In genomic region chr4:62425891-62426290, GRCm38 (mm10) we compare ENCODE assay signal across 36 mouse cellular contexts. TPM values are rescaled to one million over a fixed set of nuclear protein-coding genes. Genes with fewer than 3 reads are reported as not detected.
"Had no signal": no experiment of that assay in that cellular context is flagged by ENCODE, and none has a peak within 500 bp of the region (broad histone marks: within the 10 kb centered on the region; RNA-seq: fewer than 3 reads in every experiment).

No protein-coding gene starts in this region.

- H3K4me1 ChIP-seq: embryonic facial prominence, embryonic 10.5 days; embryonic facial prominence, embryonic 12.5 days; embryonic facial prominence, embryonic 13.5 days; embryonic facial prominence, embryonic 15.5 days; forebrain, embryonic 10.5 days; forebrain, embryonic 12.5 days; forebrain, embryonic 13.5 days; forebrain, embryonic 15.5 days had no signal

- H3K27ac ChIP-seq: embryonic facial prominence, embryonic 10.5 days; embryonic facial prominence, embryonic 12.5 days; embryonic facial prominence, embryonic 13.5 days; embryonic facial prominence, embryonic 15.5 days; forebrain, embryonic 10.5 days; forebrain, embryonic 12.5 days; forebrain, embryonic 13.5 days; forebrain, embryonic 15.5 days; heart, adult 2 months; heart, embryonic 10.5 days had no signal

- H3K27me3 ChIP-seq: embryonic facial prominence, embryonic 12.5 days; embryonic facial prominence, embryonic 13.5 days; embryonic facial prominence, embryonic 15.5 days; forebrain, embryonic 12.5 days; forebrain, embryonic 13.5 days; forebrain, embryonic 15.5 days had no signal

- H3K9me3 ChIP-seq: embryonic facial prominence, embryonic 10.5 days; embryonic facial prominence, embryonic 12.5 days; embryonic facial prominence, embryonic 13.5 days; embryonic facial prominence, embryonic 15.5 days; forebrain, embryonic 10.5 days; forebrain, embryonic 12.5 days; forebrain, embryonic 13.5 days; forebrain, embryonic 15.5 days; heart, embryonic 10.5 days; heart, embryonic 12.5 days had no signal

- ATAC-seq: forebrain, embryonic 13.5 days; forebrain, embryonic 14.5 days; forebrain, embryonic 15.5 days; forebrain, embryonic 16.5 days; forebrain, postnatal 0 days had no signal

- DNase-seq: cerebellum, adult 8-10 months; cerebellum, adult 9-10 months; cerebellum, adult 9-11 months; cerebellum, postnatal 10 days; cerebellum, postnatal 14 days; cerebellum, postnatal 36 days; embryo, embryonic 11 days; forebrain, postnatal 0 days; gastrocnemius, postnatal 10 days; gastrocnemius, postnatal 14 days; gastrocnemius, postnatal 25 days; gastrocnemius, postnatal 36 days; heart, adult 11 months; heart, adult 18-20 months; heart, adult 2 months had no signal

- H3K9ac ChIP-seq: embryonic facial prominence, embryonic 12.5 days; embryonic facial prominence, embryonic 13.5 days; embryonic facial prominence, embryonic 15.5 days; forebrain, embryonic 12.5 days; forebrain, embryonic 13.5 days; forebrain, embryonic 15.5 days; forebrain, postnatal 0 days; heart, embryonic 12.5 days had no signal

- H3K4me3 ChIP-seq: embryonic facial prominence, embryonic 10.5 days; embryonic facial prominence, embryonic 12.5 days; embryonic facial prominence, embryonic 13.5 days; embryonic facial prominence, embryonic 15.5 days; erythroblast, embryonic 14.5 days; forebrain, embryonic 10.5 days; forebrain, embryonic 12.5 days; forebrain, embryonic 13.5 days; forebrain, embryonic 15.5 days; heart, adult 2 months; heart, embryonic 10.5 days; heart, embryonic 12.5 days had no signal

RNA-seq across cellular contexts. Expression of gene Rnf183, which starts 9.2 kb away (rescaled TPM):
- total RNA-seq: common myeloid progenitor, adult 5-6 weeks; gastrocnemius, adult 18-20 months; gastrocnemius, postnatal 10 days; gastrocnemius, postnatal 14 days; gastrocnemius, postnatal 25 days; gastrocnemius, postnatal 36 days; gastrocnemius, postnatal 4 days; granulocyte monocyte progenitor cell, adult 5-6 weeks; heart, adult 18-20 months; heart, adult 2 months; heart, adult 8-10 months had no signal
- polyA plus RNA-seq: embryonic facial prominence, embryonic 10.5 days; embryonic facial prominence, embryonic 11.5 days; embryonic facial prominence, embryonic 12.5 days; embryonic facial prominence, embryonic 13.5 days; erythroblast, embryonic 14.5 days; forebrain, embryonic 11.5 days; forebrain, embryonic 12.5 days; forebrain, embryonic 13.5 days; forebrain, embryonic 14.5 days; forebrain, embryonic 16.5 days; heart, adult 2 months; heart, embryonic 10.5 days; heart, embryonic 11.5 days; heart, embryonic 12.5 days had no signal

RNA-seq across cellular contexts. Expression of gene Wdr31, which starts 44.8 kb away (rescaled TPM):
- total RNA-seq: gastrocnemius, postnatal 25 days had no signal
- polyA plus RNA-seq: erythroblast, embryonic 14.5 days had no signal

RNA-seq across cellular contexts. Expression of gene Bspry, which starts 54.0 kb away (rescaled TPM):
- total RNA-seq: gastrocnemius, adult 18-20 months; granulocyte monocyte progenitor cell, adult 5-6 weeks had no signal
- polyA plus RNA-seq: erythroblast, embryonic 14.5 days had no signal
